Mouse (Mus musculus) heart, embryonic 10.5 days (tissue): ENCODE data around the gene Mycn. TPM values are rescaled to one million over a fixed set of nuclear protein-coding genes. Genes with fewer than 3 reads are reported as not detected.
A peak's percentile ranks its signal among the peaks of the same experiment; 100 is the strongest.

Source experiments
- DNase-seq: peaks from one replicate; pipeline ENCODE4 v3.0.0-alpha.2; 2017; ENCODE audit warnings: low spot score
- H3K27ac ChIP-seq: fragments of 300-500 bp; sonication (generic); 2 replicates; pipeline ENCODE4 v1.5.1; 2016; ENCODE audit warnings: mild to moderate bottlenecking
- H3K27me3 ChIP-seq: fragments of 300-500 bp; sonication (generic); 2 replicates; pipeline ENCODE4 v1.6.1; 2016; ENCODE audit warnings: mild to moderate bottlenecking; ENCODE audit not compliant: poor library complexity, insufficient read depth, severe bottlenecking
- H3K36me3 ChIP-seq: fragments of 300-500 bp; sonication (generic); 2 replicates; pipeline ENCODE4 v1.6.1; 2016; ENCODE audit warnings: mild to moderate bottlenecking, moderate library complexity
- H3K4me1 ChIP-seq: fragments of 300-500 bp; sonication (generic); 2 replicates; pipeline ENCODE4 v1.6.1; 2016; ENCODE audit warnings: mild to moderate bottlenecking
- H3K4me3 ChIP-seq: fragments of 300-500 bp; sonication (generic); 2 replicates; pipeline ENCODE4 v1.5.1; 2016; ENCODE audit warnings: mild to moderate bottlenecking, moderate library complexity
- H3K9me3 ChIP-seq: fragments of 300-500 bp; sonication (generic); 2 replicates; pipeline ENCODE4 v1.6.1; 2016; ENCODE audit warnings: mild to moderate bottlenecking, moderate library complexity
- WGBS: fragments of 180-500 bp; shearing (Covaris S2); methylation state at CpG from one replicate; pipeline ENCODE4 v1.1.7; 2016; 5-methylcytosine and 5-hydroxymethylcytosine counted together
- polyA plus RNA-seq: library from polyadenylated mRNA; unstranded; fragments of >200 nt; fragmentation: Nextera tagmentation; extraction: Ambion mirVana; gene quantifications from 2 replicates; pipeline ENCODE4 v1.2.1, GENCODE M21; 2016

Gene Mycn
- polyA plus RNA-seq, 1 experiment from 2014 or later = 93.9 TPM

DNA sequence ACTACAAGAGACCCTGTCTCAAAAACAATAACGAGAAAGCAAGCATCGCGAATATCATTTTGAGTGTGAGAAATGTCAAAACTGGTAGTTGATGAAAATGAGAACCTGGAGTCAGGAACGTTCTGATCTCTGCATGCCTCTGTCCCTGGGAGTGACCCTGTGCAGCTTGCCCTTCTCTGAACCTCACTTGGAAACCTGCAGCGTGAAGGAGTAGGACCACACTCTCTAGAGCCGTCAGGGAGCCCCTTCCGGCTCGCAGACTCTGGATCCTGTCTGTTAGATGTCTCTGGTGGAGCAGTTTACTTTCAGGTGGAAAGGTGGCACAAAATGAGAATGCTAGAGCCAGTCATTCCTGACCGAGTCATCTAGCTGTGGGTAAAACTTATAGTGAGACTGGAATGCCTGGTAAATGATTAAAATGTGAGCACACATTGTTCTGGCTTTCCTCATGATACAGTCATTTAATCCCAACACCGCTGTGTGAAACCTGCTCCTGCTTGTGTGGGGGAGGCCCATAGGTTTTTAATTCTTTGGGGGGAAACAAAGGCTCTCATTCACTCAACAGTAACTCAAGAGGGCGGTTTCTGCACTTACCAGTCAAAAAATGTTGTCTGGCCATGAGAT is 31.2 kb downstream of the Mycn start:
- DNase-seq = no peak
- Histone ChIP-seq H3K9me3 (no peaks in the 10 kb centered on the region), H3K4me3 (no peak overlapping the region), H3K27ac (no peak overlapping the region), H3K27me3 (0 out of 2 replicates have a peak, but pooled peaks cover under 1% of the 10 kb centered on the region), H3K4me1 (peaks cover 2% of the 10 kb centered on the region), H3K36me3 (no peaks in the 10 kb centered on the region)
- 73% methylated on average over 11 of the region's 11 CpGs for WGBS

GRCm38 (mm10) chr12:12909631-12910277 is 32.0 kb downstream of the Mycn start:
- Histone ChIP-seq H3K9me3 (no peaks in the 10 kb centered on the region), H3K27ac (peak overlapping the region; percentile 47; the same call in 1 of the 2 replicates), H3K4me1 (peaks cover 9% of the 10 kb centered on the region), H3K36me3 (no peaks in the 10 kb centered on the region), H3K4me3 (no peak overlapping the region), H3K27me3 (0 out of 2 replicates have a peak, but pooled peaks cover 4% of the 10 kb centered on the region)
- no peak for DNase-seq
- 47% methylated on average over 16 of the region's 16 CpGs for WGBS

GRCm38 (mm10) chr12:12906771-12907170 is 34.9 kb downstream of the Mycn start:
- WGBS = 54% methylated on average over 6 of the region's 6 CpGs
- Histone ChIP-seq H3K4me3 (no peak overlapping the region), H3K27ac (no peak overlapping the region), H3K9me3 (no peaks in the 10 kb centered on the region), H3K4me1 (peaks cover 17% of the 10 kb centered on the region), H3K36me3 (no peaks in the 10 kb centered on the region), H3K27me3 (0 out of 2 replicates have a peak, but pooled peaks cover 4% of the 10 kb centered on the region)
- DNase-seq = no peak

GRCm38 (mm10) chr12:12906321-12906720 is 35.4 kb downstream of the Mycn start:
- Histone ChIP-seq H3K4me1 (peaks cover 17% of the 10 kb centered on the region), H3K9me3 (no peaks in the 10 kb centered on the region), H3K4me3 (no peak overlapping the region), H3K27me3 (0 out of 2 replicates have a peak, but pooled peaks cover 4% of the 10 kb centered on the region), H3K27ac (0 out of 2 replicates have a peak overlapping the region, but pooled peaks have one; percentile 33), H3K36me3 (no peaks in the 10 kb centered on the region)
- 43% methylated on average over 8 of the region's 8 CpGs for WGBS
- DNase-seq = no peak

- peaks cover 17% of the 10 kb centered on the region for H3K4me1 ChIP-seq
- 0 out of 2 replicates have a peak, but pooled peaks cover 4% of the 10 kb centered on the region for H3K27me3 ChIP-seq
- 0 out of 2 replicates have a peak overlapping the region, but pooled peaks have one; percentile 10 for H3K27ac ChIP-seq
- 46% methylated on average over 6 of the region's 6 CpGs for WGBS
- no peak for DNase-seq
- no peaks in the 10 kb centered on the region for H3K9me3 ChIP-seq
- H3K4me3 ChIP-seq = peak overlapping the region; percentile 54; the same call in 1 of the 2 replicates
- H3K36me3 ChIP-seq = no peaks in the 10 kb centered on the region
These were observed 36.6 kb downstream of the Mycn start for GRCm38 (mm10) chr12:12905117-12905516.

GRCm38 (mm10) chr12:12904512-12904953 is 37.2 kb downstream of the Mycn start:
- WGBS = 7% methylated on average over 23 of the region's 23 CpGs
- H3K27ac ChIP-seq = peak overlapping the region; percentile 82

GRCm38 (mm10) chr12:12904086-12904485 is 37.6 kb downstream of the Mycn start:
- H3K4me3 ChIP-seq = peak overlapping the region; percentile 54

More at GRCm38 (mm10) chr12:12904512-12904953, 37.2 kb downstream of the Mycn start:
- Histone ChIP-seq H3K9me3 (no peaks in the 10 kb centered on the region), H3K4me3 (peak overlapping the region; percentile 54), H3K4me1 (peaks cover 17% of the 10 kb centered on the region), H3K27me3 (0 out of 2 replicates have a peak, but pooled peaks cover 4% of the 10 kb centered on the region), H3K36me3 (no peaks in the 10 kb centered on the region)
- peak; percentile 84 for DNase-seq

DNA sequence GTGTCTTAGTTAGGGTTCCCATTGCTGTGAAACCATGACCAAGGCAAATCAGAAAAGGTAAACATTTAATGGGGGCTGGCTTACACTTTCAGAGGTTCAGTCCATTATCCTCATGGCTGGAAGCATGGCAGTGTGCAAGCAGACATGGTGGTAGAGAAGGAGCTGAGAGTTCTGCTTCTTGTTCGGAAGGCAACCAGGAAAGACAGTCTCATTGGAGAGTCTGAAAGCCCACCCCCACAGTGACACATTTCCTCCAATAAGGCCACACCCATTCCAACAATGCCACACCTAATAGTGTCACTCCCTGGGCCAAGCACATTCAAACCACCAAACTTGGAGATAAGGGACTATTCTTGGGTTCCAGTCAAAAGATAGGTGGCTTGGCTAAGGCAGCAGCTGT is 39.3 kb downstream of the Mycn start:
- no peak for DNase-seq
- H3K27ac ChIP-seq = no peak overlapping the region
- 89% methylated on average over 1 of the region's 1 CpGs for WGBS

More at GRCm38 (mm10) chr12:12904086-12904485, 37.6 kb downstream of the Mycn start:
- Histone ChIP-seq H3K27me3 (0 out of 2 replicates have a peak, but pooled peaks cover 4% of the 10 kb centered on the region), H3K27ac (peak overlapping the region; percentile 82), H3K4me1 (peaks cover 17% of the 10 kb centered on the region), H3K9me3 (no peaks in the 10 kb centered on the region), H3K36me3 (no peaks in the 10 kb centered on the region)
- 18% methylated on average over 1 of the region's 1 CpGs for WGBS
- no peak for DNase-seq

DNA sequence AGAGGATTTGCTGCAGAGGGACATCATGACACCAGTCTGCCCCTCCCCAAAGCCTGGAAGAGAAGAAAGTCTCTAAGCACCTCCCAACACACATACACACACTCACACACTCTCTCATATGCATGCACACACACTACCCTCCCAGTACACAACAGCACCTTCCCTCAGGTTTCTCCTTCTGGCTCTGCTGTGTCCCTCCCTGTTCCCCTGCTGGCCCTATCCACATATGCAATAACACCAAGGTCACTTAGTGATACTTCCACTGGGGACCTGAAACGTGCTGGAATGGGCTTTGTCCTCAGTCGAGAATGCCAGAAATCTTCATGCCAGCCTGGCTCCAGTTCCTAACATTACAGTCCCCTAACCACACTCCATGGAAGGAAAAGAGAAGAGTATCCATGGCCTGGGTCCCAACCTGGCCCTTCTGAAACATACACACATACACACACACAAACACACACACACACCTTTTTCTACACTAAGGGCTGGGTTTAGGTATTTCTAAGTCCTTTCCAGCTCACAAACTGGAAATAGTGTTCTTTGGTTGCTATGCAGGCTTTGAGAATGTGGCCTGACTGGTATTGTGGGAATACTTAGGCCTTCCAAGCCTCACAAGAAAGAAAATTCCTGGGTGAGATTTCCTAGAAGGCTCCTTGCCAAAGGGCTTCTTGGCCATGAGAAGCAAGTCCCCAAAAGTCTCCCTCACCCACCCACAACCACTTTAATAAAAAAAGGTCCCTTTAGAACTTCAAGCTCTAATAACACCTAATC is 43.2 kb downstream of the Mycn start:
- H3K36me3 ChIP-seq = no peaks in the 10 kb centered on the region
- 80% methylated on average over 2 of the region's 2 CpGs for WGBS
- H3K9me3 ChIP-seq = no peaks in the 10 kb centered on the region
- no peak overlapping the region for H3K27ac ChIP-seq
- no peak overlapping the region for H3K4me3 ChIP-seq
- no peak for DNase-seq
- no peaks in the 10 kb centered on the region for H3K4me1 ChIP-seq
- H3K27me3 ChIP-seq = no peaks in the 10 kb centered on the region

More for the DNA sequence above, 39.3 kb downstream of the Mycn start:
- Histone ChIP-seq H3K9me3 (no peaks in the 10 kb centered on the region), H3K4me3 (no peak overlapping the region), H3K27me3 (0 out of 2 replicates have a peak, but pooled peaks cover 4% of the 10 kb centered on the region), H3K4me1 (peaks cover 17% of the 10 kb centered on the region), H3K36me3 (no peaks in the 10 kb centered on the region)

DNA sequence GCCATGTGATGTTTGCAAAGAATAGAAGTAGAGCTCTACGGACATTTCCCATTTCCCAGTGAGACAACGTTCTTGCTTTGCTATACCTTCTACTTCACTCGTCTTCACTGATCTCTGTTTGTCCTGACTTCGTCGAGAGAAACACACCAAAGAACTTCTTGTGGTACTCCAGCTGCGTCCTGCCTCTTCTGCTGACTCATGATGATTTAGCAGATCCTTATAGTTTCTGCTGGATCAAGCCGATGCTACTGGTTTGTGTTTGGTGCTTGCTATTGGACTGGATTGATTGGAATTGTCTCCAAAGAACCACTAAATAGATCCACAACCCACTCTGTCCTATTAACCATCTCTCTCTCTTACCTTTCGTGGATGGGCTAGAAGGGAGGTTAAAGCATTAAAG is 47.7 kb downstream of the Mycn start:
- Histone ChIP-seq H3K36me3 (no peaks in the 10 kb centered on the region), H3K27me3 (no peaks in the 10 kb centered on the region), H3K4me3 (no peak overlapping the region), H3K27ac (no peak overlapping the region), H3K9me3 (no peaks in the 10 kb centered on the region), H3K4me1 (no peaks in the 10 kb centered on the region)
- no peak for DNase-seq
- WGBS = 81% methylated on average over 8 of the region's 8 CpGs

- Histone ChIP-seq H3K4me3 (no peak overlapping the region), H3K9me3 (no peaks in the 10 kb centered on the region), H3K27me3 (no peaks in the 10 kb centered on the region), H3K4me1 (peaks cover 14% of the 10 kb centered on the region), H3K36me3 (no peaks in the 10 kb centered on the region), H3K27ac (no peak overlapping the region)
- no peak for DNase-seq
- 70% methylated on average over 15 of the region's 15 CpGs for WGBS
These were observed 55.4 kb downstream of the Mycn start for GRCm38 (mm10) chr12:12886191-12886889.
